Mouse (Mus musculus): ENCODE data around the gene Sec24c.

The Sec24c gene

DNA sequence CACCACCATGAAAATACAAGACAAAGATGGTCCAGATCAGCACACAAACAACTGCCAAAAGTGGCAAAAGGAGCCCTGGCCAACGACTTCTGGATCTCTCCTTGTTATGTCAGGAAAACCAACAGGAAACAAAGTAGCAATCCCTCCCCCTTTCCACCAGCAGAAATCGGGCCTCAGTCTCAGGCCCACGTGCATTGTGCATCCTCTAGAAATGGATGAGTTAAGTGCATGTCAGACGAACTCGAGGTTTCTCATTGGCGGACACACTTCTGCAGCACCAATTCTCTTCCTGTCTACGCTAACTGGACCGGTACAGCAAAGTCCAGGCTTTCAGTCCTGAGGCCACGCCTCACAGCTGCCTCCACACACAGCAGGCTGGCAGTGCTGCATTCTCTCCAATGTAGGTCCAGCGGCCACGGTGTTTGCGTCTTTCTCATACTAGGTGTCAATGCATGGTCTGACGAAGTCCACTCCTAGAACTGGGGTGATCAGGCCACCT lies 61.8 kb downstream of the Sec24c start:
- no peak for DNase-seq

DNA sequence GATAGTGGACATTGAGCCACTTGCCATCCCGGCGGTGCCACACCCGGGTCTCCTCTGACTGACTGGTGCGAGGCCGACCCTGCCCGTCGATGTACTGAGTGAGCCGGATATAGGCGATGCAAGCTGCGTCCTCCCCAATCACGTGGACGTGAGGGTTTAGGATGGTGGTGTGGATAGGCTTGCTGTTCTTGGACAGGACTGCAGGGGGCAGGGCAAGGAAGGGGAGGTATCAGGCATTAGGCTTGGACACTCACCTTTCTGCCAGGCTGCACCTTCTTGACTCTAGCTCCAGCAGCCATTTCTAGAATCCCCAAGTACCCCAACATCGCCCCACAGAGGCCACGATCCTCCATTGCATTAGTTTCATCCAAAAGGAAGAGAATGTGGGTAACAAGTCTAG lies 63.2 kb downstream of the Sec24c start:
- peak; percentile 53 for DNase-seq

DNA sequence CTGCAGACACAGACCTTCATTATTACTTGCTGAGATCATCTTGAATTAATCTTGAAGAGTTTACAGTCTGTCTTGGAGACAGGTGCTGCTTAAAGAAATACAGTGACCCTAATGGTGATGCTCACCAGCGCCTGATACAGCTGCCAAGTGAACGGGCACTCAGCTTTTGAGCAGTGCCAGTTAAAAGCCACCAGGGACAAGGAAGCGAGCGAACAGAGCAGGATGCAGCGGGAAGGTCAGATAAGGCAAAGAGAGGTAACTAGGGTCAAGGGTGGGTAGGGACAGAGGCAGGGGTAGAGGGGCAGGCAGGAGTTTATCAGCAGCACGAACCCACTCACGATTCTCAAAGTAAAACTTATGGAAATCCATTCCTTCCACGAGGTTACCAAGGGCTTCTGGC lies 64.4 kb downstream of the Sec24c start:
- DNase-seq = no peak

DNA sequence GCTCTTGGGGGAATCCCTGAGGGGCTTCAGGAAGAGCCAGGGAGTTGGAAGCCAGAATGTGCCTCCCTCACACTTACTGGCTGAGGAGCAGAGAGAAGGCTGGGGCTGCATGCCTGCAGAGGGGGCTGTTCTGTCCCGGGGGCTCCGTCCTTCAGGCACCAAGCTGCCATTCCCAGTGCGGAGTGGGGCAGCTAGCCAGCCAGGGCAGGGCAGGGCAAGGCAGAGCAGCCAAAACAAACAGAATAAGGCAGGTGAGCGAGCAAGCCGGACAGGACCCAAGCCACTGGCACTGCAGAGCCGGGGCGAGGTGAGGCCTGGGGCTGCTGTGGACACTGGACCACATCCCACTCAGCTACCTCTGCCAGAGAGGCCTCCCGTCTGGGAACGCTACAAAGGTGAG lies 67.2 kb downstream of the Sec24c start:
- DNase-seq = no peak

DNA sequence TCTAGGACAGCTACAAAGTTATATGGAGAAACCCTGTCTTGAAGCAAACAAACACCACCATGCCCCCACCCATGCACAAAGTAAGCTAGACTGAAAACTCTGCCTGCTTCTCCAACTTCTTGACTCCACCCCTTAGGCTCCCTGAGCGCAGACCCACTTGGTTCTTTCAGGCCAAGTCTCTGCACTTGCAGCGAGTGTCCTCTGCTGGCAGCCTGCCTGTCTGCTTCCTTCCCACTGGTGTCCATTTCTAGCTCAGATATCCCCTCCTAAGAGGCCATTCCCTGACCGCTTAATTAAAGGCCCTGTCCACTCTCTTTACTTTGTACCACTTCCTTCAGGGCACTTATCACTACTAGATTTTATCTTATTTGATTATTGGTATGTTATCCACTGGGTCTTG lies 69.5 kb downstream of the Sec24c start:
- no peak for DNase-seq
